Mouse (Mus musculus) MEL (cell line): ENCODE measurements around the gene Hacd2.

Source experiments
- CHD2 ChIP-seq: IDR thresholded peaks from 2 replicates; pipeline ENCODE4 v1.6.1; 2011; ENCODE audit warnings: low read length, improper control_type of control experiment
- CTCF ChIP-seq, 3 experiments: IDR thresholded peaks in 2 of 3; conservative IDR thresholded peaks in 1 of 3; 2 replicates each; pipeline ENCODE4 v1.5.1; 2011 to 2012; ENCODE audit warnings: low read length in 3 of 3, low read depth in 2 of 3, mild to moderate bottlenecking in 2 of 3, improper control_type of control experiment in 1 of 3, inconsistent platforms in 1 of 3, mixed read lengths in 1 of 3, moderate library complexity in 1 of 3; ENCODE audit not compliant: control insufficient read depth in 1 of 3, insufficient read depth in 1 of 3, poor library complexity in 1 of 3, severe bottlenecking in 1 of 3
- EP300 ChIP-seq, 2 experiments: IDR thresholded peaks; 2 replicates each; pipeline ENCODE4 v1.6.1; 2011; ENCODE audit warnings: improper control_type of control experiment in 2 of 2, low read length in 2 of 2, low read depth in 1 of 2, mild to moderate bottlenecking in 1 of 2
- GATA1 ChIP-seq: IDR thresholded peaks from 2 replicates; pipeline ENCODE4 v1.6.1; 2011; ENCODE audit warnings: low read depth, low read length, improper control_type of control experiment
- JUND ChIP-seq: IDR thresholded peaks from 2 replicates; pipeline ENCODE4 v1.6.1; 2011; ENCODE audit warnings: low read depth, mild to moderate bottlenecking, improper control_type of control experiment, low read length
- KAT2A ChIP-seq: conservative IDR thresholded peaks from 2 replicates; pipeline ENCODE4 v1.6.1; 2012; ENCODE audit warnings: low read depth, low read length, improper control_type of control experiment, inconsistent platforms
- MAFK ChIP-seq: IDR thresholded peaks from 2 replicates; pipeline ENCODE4 v1.6.1; 2011; ENCODE audit warnings: low read depth, mild to moderate bottlenecking, low read length, improper control_type of control experiment, borderline replicate concordance
- MAX ChIP-seq: IDR thresholded peaks from 2 replicates; pipeline ENCODE4 v1.6.1; 2011; ENCODE audit warnings: low read length, improper control_type of control experiment
- MEF2A ChIP-seq: IDR thresholded peaks from 2 replicates; pipeline ENCODE4 v1.6.1; 2014; ENCODE audit warnings: low read depth, mild to moderate bottlenecking, inconsistent platforms, low read length, improper control_type of control experiment; ENCODE audit not compliant: poor library complexity, insufficient replicate concordance, severe bottlenecking; ENCODE audit errors: extremely low read depth
- MYB ChIP-seq: IDR thresholded peaks from 2 replicates; pipeline ENCODE4 v1.6.1; 2011; ENCODE audit warnings: mild to moderate bottlenecking, low read depth, low read length, improper control_type of control experiment
- POLR2A ChIP-seq, 2 experiments: IDR thresholded peaks; 2 replicates each; pipeline ENCODE4 v1.6.1; 2011 to 2012; ENCODE audit warnings: low read length in 2 of 2, mild to moderate bottlenecking in 2 of 2, control low read depth in 1 of 2, improper control_type of control experiment in 1 of 2, low read depth in 1 of 2, moderate library complexity in 1 of 2; ENCODE audit not compliant: control insufficient read depth in 1 of 2, insufficient read depth in 1 of 2, poor library complexity in 1 of 2
- POLR2AphosphoS2 ChIP-seq: IDR thresholded peaks from 2 replicates; pipeline ENCODE4 v1.6.1; 2011; ENCODE audit warnings: low read length, improper control_type of control experiment
- USF1 ChIP-seq: IDR thresholded peaks from 2 replicates; pipeline ENCODE4 v1.6.1; 2014; ENCODE audit warnings: low read depth, mild to moderate bottlenecking, inconsistent platforms, low read length, improper control_type of control experiment, moderate library complexity
- ZNF384 ChIP-seq: IDR thresholded peaks from 2 replicates; pipeline ENCODE4 v1.6.1; 2012; ENCODE audit warnings: low read depth, mild to moderate bottlenecking, inconsistent platforms, low read length, improper control_type of control experiment

GRCm38 (mm10) chr16:35033809-35034577 lies 11.8 kb downstream of the Hacd2 start:
- TF ChIP-seq CTCF (IDR thresholded peaks at IDR 0.05 in 2 of 3, conservative IDR thresholded peaks at IDR 0.05 in 1 of 3; ENCODE audit: control insufficient read depth in 1 of 3, insufficient read depth in 1 of 3, low read depth in 2 of 3, low read length in 3 of 3, poor library complexity in 1 of 3, severe bottlenecking in 1 of 3) (no peak), MAX (no peak), MEF2A (no peak), MAFK (no peak), MYB (no peak), CHD2 (no peak), EP300 (IDR thresholded peaks at IDR 0.05; ENCODE audit: low read depth in 1 of 2, low read length in 2 of 2) (no peak), POLR2A (IDR thresholded peaks at IDR 0.05; ENCODE audit: control insufficient read depth in 1 of 2, insufficient read depth in 1 of 2, low read depth in 1 of 2, low read length in 2 of 2, poor library complexity in 1 of 2) (no peak), JUND (no peak), USF1 (no peak), GATA1 (no peak), POLR2AphosphoS2 (no peak), ZNF384 (no peak), KAT2A (no peak)
